Mouse (Mus musculus) embryonic facial prominence, embryonic 10.5 days (tissue): ENCODE data around the gene Daam2. TPM values are rescaled to one million over a fixed set of nuclear protein-coding genes. Genes with fewer than 3 reads are reported as not detected.

Source experiments
- DNase-seq: peaks from one replicate; pipeline ENCODE4 v3.0.0-alpha.2; 2017; ENCODE audit warnings: low spot score
- H3K27ac ChIP-seq: fragments of 300-500 bp; sonication (generic); replicated peaks from 2 replicates; pipeline ENCODE4 v1.5.1; 2016; ENCODE audit warnings: mild to moderate bottlenecking
- H3K27me3 ChIP-seq: fragments of 300-500 bp; sonication (generic); replicated peaks from 2 replicates; pipeline ENCODE4 v1.6.1; 2016; ENCODE audit warnings: low read depth, mild to moderate bottlenecking; ENCODE audit not compliant: poor library complexity, severe bottlenecking
- H3K36me3 ChIP-seq: fragments of 300-500 bp; sonication (generic); replicated peaks from 2 replicates; pipeline ENCODE4 v1.6.1; 2016; ENCODE audit warnings: mild to moderate bottlenecking, moderate library complexity
- H3K4me1 ChIP-seq: fragments of 300-500 bp; sonication (generic); 2 replicates; pipeline ENCODE4 v1.6.1; 2016
- H3K4me3 ChIP-seq: fragments of 300-500 bp; sonication (generic); 2 replicates; pipeline ENCODE4 v1.5.1; 2016; ENCODE audit warnings: mild to moderate bottlenecking, moderate library complexity
- H3K9me3 ChIP-seq: fragments of 300-500 bp; sonication (generic); 2 replicates; pipeline ENCODE4 v1.6.1; 2016; ENCODE audit warnings: mild to moderate bottlenecking
- WGBS: fragments of 180-500 bp; shearing (Covaris S2); methylation state at CpG from one replicate; pipeline ENCODE4 v1.1.7; 2016; 5-methylcytosine and 5-hydroxymethylcytosine counted together
- polyA plus RNA-seq: library from polyadenylated mRNA; unstranded; fragments of >200 nt; fragmentation: Nextera tagmentation; extraction: Ambion mirVana; gene quantifications from 2 replicates; pipeline ENCODE4 v1.2.1, GENCODE M21; 2016

Gene Daam2
- 4.8 and 6.1 TPM in 2 replicates for polyA plus RNA-seq

DNA sequence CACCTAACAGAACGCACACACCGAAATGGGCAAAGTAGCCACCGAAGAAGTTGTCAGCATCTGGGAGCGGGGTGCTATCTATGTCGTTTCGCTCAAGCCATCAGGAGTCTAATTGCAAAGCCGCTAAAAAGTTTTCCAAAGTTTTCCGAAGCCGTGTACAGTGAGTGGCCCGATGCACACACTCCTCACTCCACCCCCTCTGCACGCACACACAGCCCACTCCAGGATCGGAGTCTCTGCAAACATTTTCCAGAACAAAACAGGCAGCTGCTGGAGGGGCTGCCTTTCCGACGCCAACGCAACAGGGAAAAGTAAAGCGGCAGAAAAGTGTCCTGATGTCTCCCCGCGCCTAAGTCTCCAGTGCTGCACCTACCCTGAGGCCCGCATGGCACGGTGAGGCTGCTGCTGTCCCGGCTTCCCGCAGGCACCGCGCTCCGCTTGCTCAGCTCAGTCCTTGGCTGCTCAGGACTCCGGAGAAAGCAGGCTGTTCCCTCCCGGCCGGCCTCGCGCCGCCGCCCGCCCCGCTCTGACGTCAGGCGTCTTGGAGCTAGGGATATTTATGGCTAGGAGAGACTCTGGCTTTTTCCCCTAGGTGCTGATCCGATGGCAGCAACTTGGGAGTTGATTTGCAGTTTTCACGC is at the start of gene Daam2:
Gene Daam2 (minus strand): TSS at position 514 of the 641 bp plus-strand sequence.
- Histone ChIP-seq H3K36me3 (no peaks in the 10 kb centered on the region), H3K4me1 (peaks cover 50% of the 10 kb centered on the region), H3K27me3 (peaks cover 34% of the 10 kb centered on the region), H3K4me3 (peak within 1 kb of the TSS; percentile 66), H3K27ac (peak within 1 kb of the TSS; percentile 88), H3K9me3 (no peaks in the 10 kb centered on the region)
- peak; percentile 86 for DNase-seq
- 3% methylated on average over 38 of the region's 38 CpGs for WGBS

DNA sequence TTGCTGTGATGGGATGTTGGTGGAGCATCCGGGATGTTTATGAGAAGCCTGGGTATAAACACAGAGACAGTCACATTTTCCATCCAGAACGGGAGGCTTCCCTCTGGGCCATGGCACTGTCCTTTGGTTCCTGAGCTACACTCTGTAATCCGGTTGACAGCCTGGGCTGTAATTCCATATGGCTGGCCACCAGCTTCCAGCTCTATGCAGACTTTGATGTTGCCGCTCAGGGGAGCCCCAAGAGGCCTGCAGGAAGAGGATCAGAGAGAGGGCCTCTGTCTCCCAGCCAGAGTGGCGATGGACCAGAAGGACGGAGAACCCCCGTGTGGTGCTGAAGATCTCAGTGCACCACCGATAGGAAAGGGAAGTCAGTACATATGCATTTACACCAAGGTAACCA is 46.2 kb upstream of the Daam2 start:
- no peaks in the 10 kb centered on the region for H3K36me3 ChIP-seq
- no peak overlapping the region for H3K27ac ChIP-seq
- H3K9me3 ChIP-seq = no peaks in the 10 kb centered on the region
- no peak overlapping the region for H3K4me3 ChIP-seq
- 57% methylated on average over 8 of the region's 8 CpGs for WGBS
- peaks cover 13% of the 10 kb centered on the region for H3K4me1 ChIP-seq
- H3K27me3 ChIP-seq = no peaks in the 10 kb centered on the region
- DNase-seq = no peak

DNA sequence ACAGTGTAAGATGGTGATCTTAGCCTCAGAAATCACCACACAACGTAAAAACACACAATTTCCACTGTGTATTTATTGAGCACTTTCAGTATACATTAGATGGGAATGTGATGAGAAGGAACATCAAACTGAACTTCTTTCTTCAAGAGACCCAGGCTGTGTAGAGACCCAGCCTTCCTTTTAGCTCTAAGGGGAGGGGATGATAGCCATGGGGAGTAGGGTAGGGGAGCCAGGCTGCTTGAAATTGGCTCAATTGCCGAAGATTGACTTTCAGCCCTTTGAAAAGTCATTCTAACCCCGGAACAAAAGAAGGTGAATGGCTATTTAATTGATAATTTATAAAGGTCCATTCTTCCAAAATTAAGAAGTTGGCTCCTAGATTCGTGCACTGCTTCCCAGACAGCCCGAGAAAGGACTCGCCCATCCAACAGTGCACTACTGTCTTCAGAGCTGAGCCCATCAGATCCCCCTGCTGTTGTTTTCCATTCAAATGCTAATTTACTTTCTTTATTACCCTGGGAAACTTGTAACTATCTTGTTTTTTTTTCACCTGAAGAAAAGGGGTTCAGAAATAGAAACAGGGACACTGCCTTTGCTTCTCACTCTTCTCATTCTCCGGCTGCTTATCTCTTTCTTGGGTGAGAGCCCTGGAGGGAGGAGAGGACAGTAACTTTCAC is 43.3 kb upstream of the Daam2 start:
- 0 out of 2 replicates have a peak, but pooled peaks cover 4% of the 10 kb centered on the region for H3K4me1 ChIP-seq
- H3K27ac ChIP-seq = no peak overlapping the region
- H3K27me3 ChIP-seq = no peaks in the 10 kb centered on the region
- WGBS = 47% methylated on average over 7 of the region's 7 CpGs
- no peak overlapping the region for H3K4me3 ChIP-seq
- no peak for DNase-seq
- no peaks in the 10 kb centered on the region for H3K36me3 ChIP-seq
- H3K9me3 ChIP-seq = no peaks in the 10 kb centered on the region

DNA sequence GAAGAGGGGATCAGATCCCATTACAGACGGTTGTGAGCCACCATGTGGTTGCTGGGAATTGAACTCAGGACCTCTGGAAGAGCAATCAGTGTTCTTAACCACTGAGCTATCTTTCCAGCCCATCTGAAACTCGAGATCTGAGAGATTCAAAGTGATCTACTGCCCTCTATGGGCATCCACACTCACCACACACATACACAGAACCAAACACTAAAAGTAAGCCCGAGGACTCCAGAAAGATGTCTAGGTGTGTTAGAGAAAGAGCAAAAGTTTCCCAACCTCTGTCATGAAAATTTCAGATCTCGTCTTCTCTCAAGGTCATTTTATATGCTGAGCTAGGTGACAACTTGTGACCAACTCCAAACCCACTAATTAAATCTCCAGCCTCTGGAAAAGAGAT is 41.3 kb upstream of the Daam2 start:
- Histone ChIP-seq H3K36me3 (no peaks in the 10 kb centered on the region), H3K27me3 (no peaks in the 10 kb centered on the region), H3K4me3 (no peak overlapping the region), H3K4me1 (0 out of 2 replicates have a peak, but pooled peaks cover 3% of the 10 kb centered on the region), H3K9me3 (no peaks in the 10 kb centered on the region), H3K27ac (no peak overlapping the region)
- 80% methylated on average over 4 of the region's 4 CpGs for WGBS
- no peak for DNase-seq

DNA sequence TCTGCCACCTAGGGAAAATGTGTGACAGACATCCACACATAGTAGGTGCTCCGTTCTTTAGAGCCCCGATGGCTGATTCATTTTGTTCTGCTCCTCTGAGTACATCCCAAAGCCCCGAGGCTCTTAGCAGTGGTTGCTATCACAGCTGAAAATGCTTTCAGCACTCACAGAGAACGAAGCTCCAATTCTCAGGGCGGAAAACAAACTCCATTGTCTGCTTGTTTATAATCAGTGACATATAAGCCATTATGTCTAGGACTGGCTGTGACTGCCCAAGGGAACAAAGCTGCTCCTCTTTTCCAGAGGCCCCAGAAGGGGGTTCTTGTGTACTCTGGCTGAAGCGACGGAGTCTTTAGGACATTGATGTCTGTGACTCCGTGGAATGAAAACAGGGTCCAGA is 25.9 kb upstream of the Daam2 start:
- whole genome bisulfite sequencing = 30% methylated on average over 8 of the region's 8 CpGs

DNA sequence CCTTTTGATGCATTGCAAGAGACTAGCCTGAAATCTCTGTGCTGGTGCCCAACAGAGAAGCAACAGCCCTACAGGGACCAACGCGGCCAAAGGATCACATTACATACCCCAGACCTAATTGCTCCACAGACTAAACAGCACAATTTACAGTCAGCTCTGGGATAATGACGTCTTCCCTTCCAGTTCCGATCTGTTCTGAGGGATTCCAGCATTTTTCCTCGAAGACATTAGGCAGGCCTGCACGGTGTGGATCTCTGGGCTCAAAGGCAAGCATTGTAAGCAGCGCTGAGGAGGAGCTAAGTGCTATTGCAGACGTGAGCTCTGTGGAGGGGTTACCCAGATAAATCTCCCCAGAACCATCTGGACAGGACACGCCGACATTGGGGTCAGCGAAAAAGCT is 18.3 kb upstream of the Daam2 start:
- Histone ChIP-seq H3K9me3 (no peaks in the 10 kb centered on the region), H3K27ac (no peak overlapping the region), H3K4me3 (no peak overlapping the region), H3K27me3 (no peaks in the 10 kb centered on the region), H3K4me1 (peaks cover 7% of the 10 kb centered on the region; the same call in 1 of the 2 replicates), H3K36me3 (no peaks in the 10 kb centered on the region)
- WGBS = 53% methylated on average over 11 of the region's 11 CpGs
- DNase-seq = peak; percentile 44

More for the DNA sequence above, 25.9 kb upstream of the Daam2 start:
- Histone ChIP-seq H3K27me3 (no peaks in the 10 kb centered on the region), H3K9me3 (no peaks in the 10 kb centered on the region), H3K27ac (no peak overlapping the region), H3K36me3 (no peaks in the 10 kb centered on the region), H3K4me1 (peaks cover 12% of the 10 kb centered on the region), H3K4me3 (no peak overlapping the region)
- no peak for DNase-seq

DNA sequence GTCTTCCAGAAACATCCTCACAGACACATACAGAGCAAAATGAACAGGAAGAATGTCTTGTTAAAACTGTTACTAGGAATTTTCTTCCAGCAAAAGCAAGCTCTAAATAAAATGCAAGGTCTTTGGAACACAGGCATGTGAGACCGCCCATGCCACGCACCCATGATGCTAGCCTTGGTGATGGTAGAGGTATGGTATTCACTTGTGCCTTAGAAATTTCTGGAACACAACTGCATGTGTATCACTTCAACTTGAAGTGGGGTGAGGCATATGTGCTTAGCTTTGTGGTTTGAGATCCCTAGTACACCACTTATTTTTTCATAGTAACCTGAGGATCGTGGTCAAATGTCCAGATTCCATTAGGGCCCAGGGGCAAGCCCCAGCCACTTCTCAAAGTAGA is 13.2 kb upstream of the Daam2 start:
- no peaks in the 10 kb centered on the region for H3K27me3 ChIP-seq
- WGBS = 94% methylated on average over 3 of the region's 3 CpGs
- H3K27ac ChIP-seq = no peak overlapping the region
- no peak overlapping the region for H3K4me3 ChIP-seq
- DNase-seq = no peak
- peaks cover 2% of the 10 kb centered on the region; the same call in 1 of the 2 replicates for H3K4me1 ChIP-seq
- no peaks in the 10 kb centered on the region for H3K9me3 ChIP-seq
- no peaks in the 10 kb centered on the region for H3K36me3 ChIP-seq

DNA sequence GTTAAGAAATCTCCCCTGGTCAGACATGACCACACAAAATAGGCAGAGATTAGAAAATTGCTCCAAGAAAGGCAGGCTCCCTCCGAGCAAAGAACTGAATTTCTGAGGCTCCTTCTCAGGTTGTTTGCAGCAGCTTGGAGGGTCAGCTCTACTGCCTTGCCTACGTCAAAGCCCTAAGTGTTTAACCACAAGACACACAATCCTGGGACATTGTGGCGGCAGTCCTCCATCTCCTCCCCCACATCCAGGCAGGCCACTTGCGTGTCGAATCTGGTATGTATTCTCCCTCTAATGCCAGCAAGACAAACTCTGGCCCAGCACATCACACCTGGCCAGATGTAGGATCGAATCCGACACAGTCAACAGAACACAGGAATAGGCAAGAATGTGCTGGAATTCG is 4.6 kb upstream of the Daam2 start:
- H3K27ac ChIP-seq = no peak overlapping the region
- no peaks in the 10 kb centered on the region for H3K9me3 ChIP-seq
- WGBS = 75% methylated on average over 8 of the region's 8 CpGs
- H3K27me3 ChIP-seq = peaks cover 24% of the 10 kb centered on the region
- H3K4me1 ChIP-seq = peaks cover 16% of the 10 kb centered on the region
- no peak overlapping the region for H3K4me3 ChIP-seq
- DNase-seq = no peak
- no peaks in the 10 kb centered on the region for H3K36me3 ChIP-seq

DNA sequence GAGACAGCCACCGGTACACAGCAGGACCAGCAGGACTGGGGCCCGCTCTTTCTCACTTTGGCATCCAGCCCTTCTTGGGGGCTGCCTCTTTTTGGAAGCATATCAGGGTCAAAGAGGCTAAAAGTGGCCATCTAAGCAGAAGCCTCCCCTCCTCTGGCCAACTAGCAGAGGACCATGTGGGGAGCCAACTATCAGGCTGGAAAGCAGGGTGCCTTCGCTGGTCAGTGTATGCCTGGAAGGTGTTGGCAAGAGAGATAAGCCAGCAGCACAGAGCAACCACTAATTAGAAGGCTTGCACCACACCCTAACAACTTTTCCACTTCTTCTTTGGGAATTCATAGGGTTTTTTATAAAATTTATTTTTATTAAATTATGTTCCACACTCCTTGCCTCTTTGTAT is 346 bp upstream of the Daam2 start:
- peak overlapping the region; percentile 88 for H3K27ac ChIP-seq
- H3K36me3 ChIP-seq = no peaks in the 10 kb centered on the region
- no peak for DNase-seq
- WGBS = 37% methylated on average over 3 of the region's 3 CpGs
- H3K9me3 ChIP-seq = no peaks in the 10 kb centered on the region
- peaks cover 46% of the 10 kb centered on the region for H3K4me1 ChIP-seq
- peaks cover 34% of the 10 kb centered on the region for H3K27me3 ChIP-seq
- H3K4me3 ChIP-seq = peak overlapping the region; percentile 66

DNA sequence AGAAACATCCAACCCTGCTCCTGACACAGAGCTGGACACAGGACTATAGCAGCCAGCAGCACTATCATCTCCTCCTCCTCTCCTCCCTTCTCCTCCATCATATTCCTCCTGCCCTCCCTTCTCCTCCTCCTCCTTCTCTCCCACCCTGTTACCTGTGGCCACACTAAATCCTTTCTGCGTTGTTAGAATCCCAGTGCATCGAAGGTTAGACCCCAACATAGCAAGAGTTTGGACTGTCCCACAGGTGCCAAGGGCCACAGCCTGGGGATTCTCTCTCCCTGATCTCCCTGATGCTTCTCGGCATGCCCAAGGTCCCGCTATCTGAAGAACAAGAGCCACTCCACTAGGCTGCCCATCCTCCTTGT is 745 bp downstream of the Daam2 start:
- Histone ChIP-seq H3K27ac (peak overlapping the region; percentile 88), H3K4me1 (peaks cover 44% of the 10 kb centered on the region), H3K36me3 (no peaks in the 10 kb centered on the region), H3K27me3 (peaks cover 34% of the 10 kb centered on the region), H3K4me3 (peak overlapping the region; percentile 66), H3K9me3 (no peaks in the 10 kb centered on the region)
- DNase-seq = no peak
- WGBS = 24% methylated on average over 4 of the region's 4 CpGs

DNA sequence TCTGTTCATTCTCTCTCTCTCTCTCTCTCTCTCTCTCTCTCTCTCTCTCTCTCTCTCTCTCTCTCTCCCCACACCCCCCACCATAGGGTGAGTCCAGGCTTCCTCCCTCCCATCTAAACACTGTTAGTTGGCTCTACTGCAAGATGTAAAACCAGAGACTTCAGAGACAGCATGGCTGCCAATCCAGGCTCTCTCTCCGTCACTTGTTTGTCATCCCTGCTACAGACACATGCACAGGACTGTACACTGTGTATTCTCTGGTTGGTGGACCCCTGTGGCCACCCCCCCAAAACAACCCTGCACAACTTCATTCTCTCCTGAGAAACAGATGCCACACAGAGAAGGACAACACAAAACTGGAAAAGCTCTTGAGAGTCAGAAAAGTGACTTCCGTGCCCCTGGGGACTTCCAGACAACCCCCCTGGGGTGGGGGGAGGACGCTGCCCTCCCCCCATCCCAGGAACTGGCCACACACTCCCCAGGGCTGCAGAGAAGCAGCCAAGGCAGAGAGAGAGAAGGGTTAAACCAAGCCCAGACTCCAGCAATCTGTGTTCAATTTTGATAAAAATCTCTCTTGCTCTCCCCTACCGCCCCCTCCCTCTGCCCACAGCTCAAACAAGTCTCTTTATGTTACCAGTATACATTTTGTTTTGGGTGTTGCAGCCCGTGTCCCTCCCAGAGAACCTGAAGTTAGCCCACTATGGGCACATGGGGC is 1.3 kb downstream of the Daam2 start:
- DNase-seq = peak; percentile 57
- H3K4me3 ChIP-seq = peak overlapping the region; percentile 66
- H3K27ac ChIP-seq = peak overlapping the region; percentile 88
- H3K9me3 ChIP-seq = no peaks in the 10 kb centered on the region
- peaks cover 33% of the 10 kb centered on the region for H3K27me3 ChIP-seq
- H3K36me3 ChIP-seq = no peaks in the 10 kb centered on the region
- peaks cover 44% of the 10 kb centered on the region for H3K4me1 ChIP-seq
- 26% methylated on average over 5 of the region's 5 CpGs for WGBS

DNA sequence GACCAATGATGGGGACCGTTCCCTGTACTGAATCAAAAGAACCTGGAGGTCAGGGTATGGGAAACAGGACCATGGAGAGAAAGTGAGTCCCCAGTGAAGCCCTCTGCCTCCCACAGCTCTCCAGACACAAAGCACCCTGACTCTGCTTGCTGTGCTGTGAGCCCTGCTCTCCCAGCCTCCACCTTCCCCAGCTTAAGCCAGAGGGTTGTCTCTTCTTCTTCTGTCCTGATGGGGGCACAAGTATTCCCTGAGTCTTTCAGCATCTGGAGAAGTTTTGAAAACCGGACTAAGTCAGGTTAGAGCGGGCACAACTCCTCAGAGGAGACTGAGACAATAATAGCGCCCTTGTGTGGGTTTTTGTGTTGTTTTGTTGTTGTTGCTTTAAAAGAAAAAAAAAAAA is 2.2 kb downstream of the Daam2 start:
- no peaks in the 10 kb centered on the region for H3K9me3 ChIP-seq
- H3K36me3 ChIP-seq = no peaks in the 10 kb centered on the region
- H3K4me3 ChIP-seq = peak overlapping the region; percentile 66
- DNase-seq = peak; percentile 23
- peaks cover 44% of the 10 kb centered on the region for H3K4me1 ChIP-seq
- peak overlapping the region; percentile 88 for H3K27ac ChIP-seq
- H3K27me3 ChIP-seq = peaks cover 26% of the 10 kb centered on the region
- 52% methylated on average over 4 of the region's 4 CpGs for WGBS
